Mouse (Mus musculus) ovary, adult 18-20 months (tissue): ENCODE data around the gene Tmem184a.

Experiments
- DNase-seq: peaks from one replicate; pipeline ENCODE4 v3.0.0; 2022; ENCODE audit warnings: low spot score, mixed read lengths

Gene Tmem184a

DNA sequence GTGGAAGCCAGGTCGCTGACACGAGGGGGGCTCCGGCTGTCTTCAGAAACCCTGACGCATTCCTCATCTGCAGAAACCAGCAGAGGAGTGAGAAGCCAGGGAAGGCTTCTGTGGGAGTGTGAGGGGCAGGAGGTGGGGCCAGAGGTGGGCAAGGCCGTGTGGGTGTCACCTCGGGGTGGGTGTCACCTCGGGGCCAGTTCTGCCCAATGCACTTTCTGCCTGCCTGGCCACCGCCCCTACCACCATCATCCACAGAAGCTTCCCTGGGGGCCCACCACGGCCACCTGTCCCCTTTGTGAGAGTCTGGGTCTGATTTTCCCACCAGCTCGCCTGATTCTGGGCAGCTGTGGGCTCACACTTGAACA, 6.6 kb downstream of the Tmem184a start:
- DNase-seq, result no peak

DNA sequence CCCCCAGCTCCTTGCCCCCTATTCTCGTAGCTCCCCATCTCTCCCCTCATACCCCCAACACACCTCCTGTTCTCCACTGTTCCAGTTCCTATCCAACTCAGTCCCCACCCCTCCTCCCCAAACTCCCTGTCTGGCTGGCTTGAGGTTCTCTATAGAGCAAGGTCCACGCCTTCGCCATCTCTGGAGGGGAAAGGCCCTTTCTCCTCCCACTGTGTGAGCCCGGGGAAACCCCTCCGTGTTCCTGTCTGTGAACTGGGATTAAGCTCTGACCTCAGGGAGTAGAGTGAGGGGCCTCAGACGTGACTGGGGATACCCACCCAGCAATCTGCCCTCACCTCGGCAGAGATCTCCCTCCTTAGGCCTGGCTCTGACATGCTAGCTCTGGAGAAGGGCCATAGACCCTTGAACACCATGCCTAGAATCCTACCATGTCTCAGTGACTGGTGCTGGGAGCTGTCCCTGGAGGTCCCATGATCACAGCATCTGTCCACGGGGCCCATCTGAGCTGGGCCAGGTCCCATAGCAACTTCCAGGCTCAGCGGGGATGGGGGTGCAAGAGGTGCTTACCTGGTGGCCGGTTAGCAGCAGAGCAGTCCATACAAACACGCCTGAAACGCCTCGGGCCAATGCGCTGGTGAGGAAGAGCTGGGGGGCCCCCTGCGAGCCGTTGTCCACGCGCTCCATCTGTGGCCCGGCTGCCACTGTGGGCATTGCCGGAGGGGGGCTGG, 7.2 kb downstream of the Tmem184a start:
- DNase-seq, result no peak

DNA sequence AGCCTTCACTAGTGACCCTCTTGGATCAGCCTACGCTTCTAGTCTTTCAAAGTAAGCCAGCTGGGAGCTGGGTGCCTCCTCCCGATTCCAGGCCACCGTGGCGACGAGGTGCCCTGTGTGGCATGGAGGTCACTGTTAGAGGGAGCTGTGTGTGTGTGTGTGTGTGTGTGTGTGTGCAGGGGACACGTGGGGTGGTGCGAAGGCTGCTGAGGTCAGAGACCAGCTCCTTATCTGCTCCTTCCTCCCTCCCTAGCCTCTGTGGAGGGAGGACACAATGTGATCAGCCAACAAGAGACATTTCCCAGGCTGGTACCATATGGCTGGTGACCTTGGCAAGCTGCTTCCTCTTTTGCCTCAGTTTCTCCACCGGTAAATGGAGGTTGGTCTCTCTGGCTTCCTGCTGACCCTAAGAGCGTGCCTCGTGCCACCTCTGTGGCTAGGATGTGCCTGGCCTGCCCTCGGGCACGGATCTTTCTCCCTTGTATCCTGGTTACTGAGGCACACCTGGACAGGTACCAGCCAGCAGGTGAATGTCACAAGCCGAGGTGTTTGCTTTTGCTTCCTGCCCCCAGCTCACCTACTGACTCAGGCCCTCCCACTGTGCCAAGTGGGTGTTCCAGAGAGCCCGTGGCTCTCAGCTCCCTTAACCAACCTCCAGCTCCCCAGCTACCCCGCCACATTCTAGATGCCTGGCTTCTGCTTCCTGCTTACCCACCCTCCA, 7.9 kb downstream of the Tmem184a start:
- no peak for DNase-seq

DNA sequence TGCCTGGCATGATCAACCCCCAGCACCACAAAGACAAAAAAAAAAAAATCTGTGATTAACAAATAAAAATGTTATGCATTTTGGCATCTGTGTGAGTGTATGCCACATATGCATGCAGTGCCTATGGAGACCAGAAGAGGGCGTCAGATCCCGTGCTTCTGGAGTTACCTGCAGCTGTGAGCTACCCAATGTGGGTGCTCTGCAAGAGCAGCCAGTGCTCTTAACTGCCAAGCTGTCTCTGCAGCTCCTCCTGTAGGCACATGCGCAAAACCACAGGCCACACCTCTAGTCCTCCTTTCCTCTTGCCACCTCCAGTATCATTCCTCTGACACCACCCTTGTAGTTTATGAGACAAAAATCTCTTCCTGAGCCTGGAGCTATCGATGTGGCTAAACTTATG, 10.3 kb downstream of the Tmem184a start:
- DNase-seq, result no peak

DNA sequence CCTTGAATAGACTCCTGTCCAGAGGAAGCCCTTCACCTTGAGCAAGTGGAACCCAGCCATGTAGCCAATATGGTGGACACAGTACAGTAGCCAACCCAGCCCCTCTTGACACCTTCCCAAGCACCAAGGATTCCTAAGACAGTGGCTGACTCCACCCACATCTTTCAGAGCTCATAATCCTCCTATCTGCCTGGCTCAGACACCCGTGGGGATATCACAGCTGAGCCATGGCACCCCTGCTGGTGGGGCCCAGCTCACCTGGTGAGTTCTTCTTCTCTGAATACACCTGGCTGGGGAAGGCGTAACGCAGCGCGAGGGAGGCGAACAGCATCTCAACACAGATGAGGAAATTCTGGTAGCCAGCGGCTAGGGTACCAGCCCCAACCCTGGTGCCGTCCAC, 13.8 kb downstream of the Tmem184a start:
- DNase-seq, result no peak

DNA sequence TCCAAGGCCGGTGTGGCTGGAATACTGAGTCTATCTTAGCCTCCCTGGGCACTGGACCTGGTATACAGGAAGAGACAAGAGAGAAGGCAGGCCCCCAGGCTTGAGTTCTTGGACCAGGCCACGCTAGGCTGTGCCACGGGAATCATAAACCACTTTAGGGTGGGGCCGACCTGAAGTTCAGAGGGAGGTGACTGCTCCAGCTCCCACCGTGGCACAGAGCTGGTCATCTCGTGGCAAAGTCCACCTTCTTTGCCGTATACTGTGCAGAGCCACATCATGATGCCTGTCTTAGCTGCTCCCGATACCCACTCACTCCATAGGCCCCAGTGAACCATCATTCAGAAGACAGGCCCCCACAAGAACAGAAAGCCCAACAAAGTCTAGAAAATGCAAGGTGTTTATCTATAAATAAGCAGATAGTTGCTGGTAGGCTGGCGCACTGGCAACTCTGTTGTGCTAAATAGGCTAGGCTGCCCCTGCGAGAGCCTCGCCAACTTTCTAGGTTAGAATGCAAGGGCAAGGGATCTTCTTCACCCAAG, 15.1 kb downstream of the Tmem184a start:
- DNase-seq, result no peak

DNA sequence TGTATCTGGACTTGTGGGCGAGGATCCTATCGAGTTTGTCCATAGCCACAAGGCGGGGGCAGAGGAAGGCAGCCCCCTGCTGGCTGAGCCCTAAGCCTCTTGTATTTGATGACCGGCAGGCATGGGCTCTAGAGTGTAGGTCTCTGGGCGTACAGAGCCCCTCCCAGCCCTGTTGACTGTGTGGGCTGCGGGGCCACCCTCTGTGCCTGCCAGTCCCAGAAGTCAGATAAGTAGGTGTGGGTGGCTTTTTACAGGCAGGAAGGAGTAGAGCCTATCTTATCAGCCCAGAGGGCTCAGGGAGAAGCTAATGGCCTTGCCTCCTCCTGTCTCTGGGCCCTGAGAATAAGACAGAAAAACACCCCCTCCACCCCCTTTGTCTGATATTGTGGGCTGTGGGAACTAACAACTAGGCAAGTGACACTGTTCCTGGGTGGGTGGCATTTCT, 15.6 kb downstream of the Tmem184a start:
- DNase-seq, result peak; percentile 75

DNA sequence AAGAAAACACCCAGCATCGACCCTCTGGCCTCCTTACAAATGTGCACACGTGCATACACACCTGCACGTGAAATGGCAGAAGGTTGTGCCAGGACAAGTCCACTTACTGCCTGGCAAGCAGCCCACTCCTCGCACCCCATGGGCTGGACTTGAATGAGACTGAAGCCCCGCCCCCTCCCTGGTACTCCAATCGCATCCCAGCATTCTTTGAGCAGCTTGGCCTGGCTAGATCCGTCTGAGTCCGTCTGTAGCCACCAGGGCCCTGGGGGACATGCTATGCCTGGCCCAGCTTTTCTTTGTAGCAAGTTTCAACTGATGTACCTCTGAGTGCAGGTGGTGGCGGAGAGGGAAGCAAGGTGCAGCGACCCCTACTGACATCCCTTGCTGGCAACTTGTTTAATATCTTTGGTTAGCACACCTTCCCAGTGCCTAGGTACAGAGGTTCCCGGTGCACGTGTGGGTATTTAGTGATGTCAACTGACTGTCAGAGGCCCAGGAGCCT, 16.1 kb downstream of the Tmem184a start:
- DNase-seq, result no peak

DNA sequence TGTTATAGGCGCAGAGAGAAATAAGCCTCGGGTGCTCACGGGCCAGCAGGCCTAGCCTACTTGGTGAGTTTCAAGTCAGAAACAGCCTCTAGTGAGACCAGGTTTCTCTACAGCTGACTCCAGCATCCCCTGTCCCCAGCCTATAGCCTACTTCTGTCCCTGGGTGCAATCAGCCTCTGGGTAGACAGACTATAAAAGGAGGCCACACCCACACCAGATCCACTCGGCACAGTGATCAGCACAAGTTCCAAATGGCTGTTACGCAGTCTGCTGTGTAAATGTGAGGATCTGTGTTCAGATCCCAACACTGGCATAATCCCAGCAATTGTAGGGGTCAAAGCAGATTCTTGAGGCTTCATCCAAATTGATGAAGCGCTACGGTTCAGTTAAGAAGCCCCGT, 16.6 kb downstream of the Tmem184a start:
- DNase-seq, result no peak

DNA sequence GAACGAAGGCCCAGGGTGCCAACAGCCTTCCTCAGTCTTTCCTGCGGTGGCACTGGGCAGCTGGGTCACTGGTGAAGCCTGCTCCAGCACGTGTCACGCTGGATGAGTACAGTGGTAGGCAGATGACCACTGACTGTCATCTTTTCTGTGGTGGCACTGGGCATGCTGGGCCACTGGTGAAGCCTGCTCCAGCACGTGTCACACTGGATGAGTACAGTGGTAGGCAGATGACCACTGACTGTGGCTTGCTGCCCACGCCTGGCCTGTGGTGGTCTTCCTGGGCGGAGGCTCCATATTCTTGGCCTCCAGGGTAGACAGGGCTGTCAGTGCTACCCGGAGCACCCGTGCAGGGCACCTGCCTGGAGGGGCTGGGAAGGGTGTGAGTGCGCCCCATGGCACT, 17.8 kb downstream of the Tmem184a start:
- DNase-seq, result no peak

DNA sequence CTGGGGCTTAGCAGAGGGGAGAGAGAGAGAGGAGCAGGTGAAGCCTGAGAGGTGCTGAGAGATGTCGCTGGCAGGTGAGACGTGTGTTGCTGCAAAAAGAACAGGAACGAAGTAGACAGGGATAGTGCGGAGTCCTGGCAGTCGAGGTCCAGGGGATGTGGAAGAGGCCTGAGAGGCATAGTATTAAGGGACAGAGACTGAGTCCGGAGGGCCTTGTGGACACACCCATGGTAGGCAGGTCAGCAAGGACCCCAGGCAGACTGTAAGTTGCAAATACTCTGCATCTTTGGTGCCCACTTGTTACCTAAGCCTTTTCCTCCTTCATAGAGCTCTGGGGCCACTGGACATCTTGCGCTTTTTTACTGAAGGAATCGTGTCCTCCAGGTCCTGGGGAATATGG, 18.5 kb downstream of the Tmem184a start:
- DNase-seq, result no peak

DNA sequence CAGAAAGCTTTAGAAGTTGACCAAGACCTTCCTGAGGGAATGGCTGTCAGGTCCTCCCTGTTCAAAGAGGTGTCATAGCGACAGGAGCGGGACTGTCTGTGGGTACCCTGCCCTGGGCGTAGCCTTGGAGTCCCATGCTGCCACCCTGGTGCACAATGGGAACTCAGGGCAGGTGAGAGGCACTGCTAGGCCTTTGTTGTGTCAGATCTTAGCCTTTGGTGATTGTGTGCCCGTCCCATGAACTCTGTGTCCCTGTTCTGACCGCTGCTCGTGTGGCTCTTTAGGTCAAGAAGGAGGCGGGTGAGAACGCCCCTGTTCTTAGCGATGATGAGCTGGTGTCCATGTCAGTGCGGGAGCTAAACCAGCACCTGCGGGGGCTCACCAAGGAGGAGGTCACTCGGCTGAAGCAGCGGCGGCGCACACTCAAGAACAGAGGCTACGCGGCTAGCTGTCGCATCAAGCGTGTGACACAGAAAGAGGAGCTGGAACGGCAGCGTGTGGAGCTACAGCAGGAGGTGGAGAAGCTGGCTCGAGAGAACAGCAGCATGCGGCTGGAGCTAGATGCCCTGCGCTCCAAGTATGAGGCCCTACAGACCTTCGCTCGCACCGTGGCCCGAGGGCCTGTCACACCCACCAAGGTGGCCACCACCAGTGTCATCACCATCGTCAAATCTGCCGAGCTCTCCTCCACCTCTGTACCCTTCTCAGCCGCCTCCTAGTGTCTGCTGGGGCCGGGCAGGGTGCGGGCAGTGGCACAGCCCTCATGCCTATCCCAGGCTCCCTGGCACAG, 19.7 kb downstream of the Tmem184a start:
- DNase-seq, result no peak

DNA sequence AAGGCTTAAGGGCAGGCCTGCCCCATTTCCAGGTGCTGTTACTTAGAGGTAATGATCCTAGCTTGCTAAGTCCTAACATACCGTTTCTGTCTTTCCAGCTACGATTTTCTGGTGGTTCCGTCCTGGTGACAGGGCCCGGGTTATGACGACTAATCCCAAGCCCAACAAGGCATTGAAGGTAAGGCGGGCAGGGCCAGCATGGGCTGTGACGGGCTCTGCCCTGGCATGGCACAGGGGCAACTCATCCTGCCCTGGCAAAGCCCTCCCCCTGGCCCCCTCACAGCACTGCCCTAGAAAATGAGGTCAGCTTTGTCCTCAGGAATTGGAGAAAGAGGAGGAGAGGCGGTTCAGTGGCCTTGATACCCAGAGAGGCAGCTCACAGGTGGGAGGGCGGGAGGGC, 20.7 kb downstream of the Tmem184a start:
- DNase-seq, result no peak

DNA sequence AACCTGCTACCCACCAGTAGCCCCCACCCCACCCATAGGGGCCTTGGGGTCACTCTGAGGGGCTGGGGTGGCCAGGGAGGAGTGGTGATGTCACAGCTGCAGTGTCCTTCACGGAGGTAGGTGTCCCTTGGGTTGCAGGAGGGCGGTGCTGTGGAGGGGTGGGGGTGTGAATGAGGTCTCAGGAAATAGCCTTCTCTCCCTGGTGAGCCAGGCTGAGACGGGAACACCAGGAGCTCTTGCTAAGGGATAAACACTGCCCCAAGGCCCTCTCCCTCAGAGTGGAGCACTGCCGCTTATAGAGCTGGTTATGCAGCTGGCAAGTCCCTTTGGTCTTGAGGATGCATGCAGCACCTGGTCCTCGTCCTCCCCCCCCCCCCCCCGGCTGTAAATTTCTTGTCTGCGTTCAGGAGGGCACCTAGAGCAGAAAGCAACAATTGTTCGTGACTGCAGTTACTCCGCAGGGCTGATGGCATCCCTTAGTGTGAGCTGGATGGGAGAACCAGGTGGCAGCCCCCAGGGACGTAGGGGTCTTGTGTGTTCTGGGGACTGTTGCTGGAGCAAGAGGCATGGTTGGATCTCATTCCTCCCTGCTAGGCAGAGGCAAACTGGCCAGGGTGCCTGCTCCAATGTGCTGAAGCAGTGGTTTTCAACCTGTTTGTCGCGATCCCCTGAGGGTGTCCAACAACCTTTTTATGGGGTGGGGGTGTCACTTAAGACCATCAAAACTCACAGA, 21.4 kb downstream of the Tmem184a start:
- DNase-seq, result no peak

DNA sequence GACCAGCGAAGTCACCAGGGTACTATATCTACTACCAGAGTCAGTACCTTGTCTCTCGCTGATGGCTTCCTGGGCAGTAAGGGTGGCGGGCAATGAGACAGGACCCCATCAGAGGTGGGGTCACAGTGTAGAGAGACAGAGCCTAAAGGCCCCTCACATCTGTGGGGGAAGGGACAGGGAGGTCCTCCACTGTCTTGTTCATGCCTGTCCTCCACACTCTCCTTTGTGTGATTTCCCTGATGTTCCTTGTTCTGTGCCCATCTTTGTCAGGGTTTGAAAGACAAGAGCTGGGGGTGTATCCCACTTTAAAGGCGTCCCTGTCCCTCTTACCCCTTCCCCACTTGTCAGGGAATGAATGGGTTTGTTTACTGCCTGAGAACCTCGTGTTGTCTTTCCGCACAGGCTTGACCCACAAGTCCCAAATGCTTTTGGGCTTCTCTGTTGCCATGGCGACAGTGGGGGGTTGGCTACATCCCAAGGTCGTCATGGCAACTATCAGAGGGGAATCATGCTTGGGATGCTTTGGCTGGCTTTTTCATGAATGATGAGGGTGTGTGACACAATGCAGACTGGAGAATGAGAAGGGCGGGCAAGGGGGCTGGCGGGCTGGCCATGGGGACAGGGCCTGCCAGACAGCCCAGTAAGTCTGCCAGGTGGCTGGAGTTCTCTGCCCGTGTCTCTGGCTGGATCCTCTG, 22.1 kb downstream of the Tmem184a start:
- DNase-seq, result peak; percentile 84

DNA sequence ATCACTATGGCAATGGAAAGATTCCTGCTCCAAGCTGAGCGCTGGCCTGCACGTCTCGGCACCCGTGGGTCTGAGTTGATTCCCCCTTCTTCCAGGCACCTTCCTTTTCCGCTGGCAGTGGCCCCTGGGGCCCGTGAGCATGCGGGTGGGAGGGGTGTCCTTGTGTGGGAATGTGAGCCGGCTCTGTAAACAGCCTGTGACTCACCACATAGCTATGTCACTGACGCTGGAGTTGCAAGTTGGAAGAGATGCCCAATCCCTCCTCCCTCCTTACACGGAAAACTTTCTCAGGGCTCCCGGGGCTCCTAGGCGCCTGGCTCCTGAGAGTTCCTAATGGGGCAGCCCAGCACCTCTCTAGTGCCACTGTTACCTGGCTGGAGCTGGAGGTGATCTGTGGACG, 22.8 kb downstream of the Tmem184a start:
- peak; percentile 89 for DNase-seq

DNA sequence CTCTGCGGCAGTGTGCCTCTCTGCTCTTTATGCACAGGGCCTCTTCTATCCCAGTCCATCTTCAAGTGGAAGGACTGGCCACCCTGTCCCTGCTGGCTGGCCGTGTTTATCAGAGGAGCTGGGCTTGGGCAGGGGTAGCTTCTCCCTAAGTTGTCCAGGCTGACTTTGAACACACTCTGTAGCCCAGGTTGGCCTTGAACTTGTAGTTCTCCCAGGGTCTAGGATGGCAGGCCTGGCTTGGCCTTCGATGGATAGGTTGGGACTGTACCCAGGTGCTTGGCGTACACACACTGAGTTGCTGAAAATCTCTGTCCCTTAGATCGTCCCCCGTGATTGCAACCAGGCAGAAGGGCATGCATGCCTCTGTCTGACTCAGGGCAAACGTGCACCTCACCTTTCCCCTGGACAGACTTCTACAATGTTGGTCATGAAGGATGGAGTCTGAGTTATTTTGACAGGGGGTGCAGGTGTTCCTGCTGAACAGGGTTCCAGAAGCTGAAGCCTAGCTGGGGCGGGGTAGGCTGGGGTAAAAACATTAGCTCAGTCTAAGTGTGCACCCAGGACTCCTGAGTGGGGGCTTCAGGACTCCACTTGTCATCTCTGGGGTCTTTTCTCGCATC, 23.6 kb downstream of the Tmem184a start:
- no peak for DNase-seq

DNA sequence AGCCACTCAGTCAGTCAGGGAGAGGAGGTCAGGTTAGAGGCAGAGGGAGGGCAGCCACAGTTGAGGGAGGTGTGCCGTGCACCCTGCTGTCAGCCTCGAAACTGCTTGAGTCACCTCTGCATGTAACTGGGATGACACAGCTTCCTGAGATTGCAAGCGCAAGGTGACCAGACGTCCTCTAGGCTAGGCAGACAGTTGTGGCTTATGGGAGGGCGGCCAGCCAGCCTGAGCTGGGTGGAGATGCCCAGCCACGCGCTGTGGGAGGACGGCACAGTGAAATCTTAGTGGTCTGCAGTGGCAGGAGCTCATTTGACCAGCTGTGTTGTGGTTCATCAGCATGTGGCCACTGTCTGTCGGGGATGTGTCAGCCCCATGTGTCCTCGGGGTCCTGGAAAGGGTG, 24.8 kb downstream of the Tmem184a start:
- no peak for DNase-seq

DNA sequence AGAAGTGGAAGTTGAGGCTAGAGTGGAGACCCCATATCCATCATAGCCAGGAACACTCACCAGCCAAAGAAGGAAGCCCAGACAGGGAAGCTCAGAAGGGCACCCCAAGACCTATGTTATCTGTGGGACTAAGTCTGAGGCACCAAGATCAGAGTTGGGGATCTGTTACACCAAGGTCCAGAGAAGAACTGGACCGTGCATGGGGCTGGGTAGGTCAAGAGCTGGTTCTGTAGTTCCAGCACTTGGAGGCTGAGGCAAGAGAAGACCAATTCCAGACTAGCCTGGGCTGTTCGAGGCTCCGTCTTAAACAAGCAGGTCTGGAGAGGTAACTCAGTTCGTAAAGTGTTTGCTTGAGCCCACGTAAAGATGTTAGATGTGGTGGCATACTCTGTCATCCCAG, 25.6 kb downstream of the Tmem184a start:
- DNase-seq, result no peak

DNA sequence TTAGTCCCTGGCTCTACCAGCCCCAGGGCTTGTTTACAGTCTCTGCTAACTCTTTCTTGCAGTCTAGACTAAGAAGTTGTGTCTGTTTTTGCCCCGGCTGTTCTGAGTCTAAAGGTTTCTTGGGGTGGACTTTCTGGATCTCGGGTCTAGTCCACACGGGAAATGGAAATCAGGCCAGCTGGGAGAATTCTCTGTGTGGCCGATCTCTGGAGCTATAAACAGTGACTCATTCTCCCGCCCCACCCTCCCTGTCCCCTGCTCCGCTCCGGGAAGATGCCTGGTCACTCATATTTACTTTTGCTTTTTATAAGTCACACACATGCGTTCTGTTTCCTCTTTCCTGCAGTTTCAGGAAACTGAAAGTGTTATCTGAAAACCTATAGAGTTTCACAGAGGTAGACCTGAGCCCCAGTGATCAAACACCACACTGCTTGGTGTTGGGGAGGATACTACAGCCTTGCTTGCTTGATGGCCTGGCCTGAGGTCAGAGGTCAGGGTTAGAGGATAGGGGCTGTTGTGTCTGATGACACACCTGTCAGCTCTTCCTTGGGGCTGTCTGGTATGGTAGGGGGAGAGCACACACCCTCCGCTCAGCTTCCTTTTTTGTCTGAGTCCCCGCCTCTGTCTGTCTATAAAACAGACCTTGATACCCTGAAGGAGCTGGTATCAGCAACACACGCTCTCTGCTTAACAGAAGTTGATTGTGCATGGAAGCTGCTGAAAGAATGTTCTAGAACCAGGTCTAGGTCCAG, 26.2 kb downstream of the Tmem184a start:
- no peak for DNase-seq
